Mouse (Mus musculus) kidney, embryonic 15.5 days (tissue): ENCODE measurements around the gene Ppih. TPM values are rescaled to one million over a fixed set of nuclear protein-coding genes. Genes with fewer than 3 reads are reported as not detected.

Experiments
- ATAC-seq: fragments of 200-750 bp; cut with Nextera tagmentation; replicated peaks from 2 replicates; pipeline ENCODE4 v1.8.0; 2017; ENCODE audit warnings: moderate TSS enrichment; ENCODE audit not compliant: low FRiP score
- H3K27ac ChIP-seq: fragments of 300-500 bp; sonication (generic); 2 replicates; pipeline ENCODE4 v1.5.1; 2015; ENCODE audit warnings: mild to moderate bottlenecking, inconsistent platforms
- H3K27me3 ChIP-seq: fragments of 300-500 bp; sonication (generic); 2 replicates; pipeline ENCODE4 v1.6.1; 2015; ENCODE audit warnings: inconsistent platforms
- H3K36me3 ChIP-seq: fragments of 300-500 bp; sonication (generic); 2 replicates; pipeline ENCODE4 v1.6.1; 2015; ENCODE audit warnings: inconsistent platforms
- H3K4me1 ChIP-seq: fragments of 300-500 bp; sonication (generic); 2 replicates; pipeline ENCODE4 v1.6.1; 2015; ENCODE audit warnings: inconsistent platforms
- H3K4me2 ChIP-seq: fragments of 300-500 bp; sonication (generic); 2 replicates; pipeline ENCODE4 v1.6.1; 2015; ENCODE audit warnings: moderate library complexity, mild to moderate bottlenecking, inconsistent platforms
- H3K4me3 ChIP-seq: fragments of 300-500 bp; sonication (generic); replicated peaks from 2 replicates; pipeline ENCODE4 v1.5.1; 2015; ENCODE audit warnings: mild to moderate bottlenecking, inconsistent platforms
- H3K9ac ChIP-seq: fragments of 300-500 bp; sonication (generic); 2 replicates; pipeline ENCODE4 v1.6.1; 2015; ENCODE audit warnings: mild to moderate bottlenecking, inconsistent platforms
- H3K9me3 ChIP-seq: fragments of 300-500 bp; sonication (generic); replicated peaks from 2 replicates; pipeline ENCODE4 v1.6.1; 2016; ENCODE audit warnings: inconsistent platforms
- WGBS: fragments of 180-500 bp; shearing (Covaris S2); methylation state at CpG from one replicate; pipeline ENCODE4 v1.1.7; 2015; ENCODE audit warnings: mixed read lengths; 5-methylcytosine and 5-hydroxymethylcytosine counted together
- polyA plus RNA-seq: library from polyadenylated mRNA; unstranded; fragments of >200 nt; fragmentation: Nextera tagmentation; extraction: Ambion mirVana; gene quantifications from 2 replicates; pipeline ENCODE4 v1.2.1, GENCODE M21; 2015

Gene Ppih
- polyA plus RNA-seq, 1 experiment from 2014 or later, result 102 TPM

- H3K9ac ChIP-seq, result no peak overlapping the region
- H3K36me3 ChIP-seq, result no peaks in the 10 kb centered on the region
- no peaks in the 10 kb centered on the region for H3K9me3 ChIP-seq
- 30% methylated on average over 9 of the region's 9 CpGs for WGBS
- peak; percentile 80 for ATAC-seq
- peak overlapping the region; percentile 91 for H3K27ac ChIP-seq
- H3K4me2 ChIP-seq, result 0 out of 2 replicates have a peak overlapping the region, but pooled peaks have one; percentile 36
- H3K4me1 ChIP-seq, result peaks cover 48% of the 10 kb centered on the region
- no peak overlapping the region for H3K4me3 ChIP-seq
- H3K27me3 ChIP-seq, result no peaks in the 10 kb centered on the region
These were observed 66.2 kb downstream of the Ppih start for GRCm38 (mm10) chr4:119254012-119254618.

GRCm38 (mm10) chr4:119252025-119252808 lies 68.1 kb downstream of the Ppih start:
- peaks cover 53% of the 10 kb centered on the region for H3K4me1 ChIP-seq
- H3K36me3 ChIP-seq, result peaks cover 10% of the 10 kb centered on the region; the same call in 1 of the 2 replicates
- no peak for ATAC-seq
- H3K9ac ChIP-seq, result no peak overlapping the region
- no peak overlapping the region for H3K4me2 ChIP-seq
- H3K27ac ChIP-seq, result peak overlapping the region; percentile 91
- no peaks in the 10 kb centered on the region for H3K9me3 ChIP-seq
- no peaks in the 10 kb centered on the region for H3K27me3 ChIP-seq
- no peak overlapping the region for H3K4me3 ChIP-seq
- 43% methylated on average over 7 of the region's 7 CpGs for WGBS

Other genes with a start within 250 kb of the Ppih start
- gene Slc2a1, start 211.8 kb downstream of the Ppih start, polyA plus RNA-seq, result 78.5 and 91.6 TPM in 2 replicates
- gene Zfp691, start 146.4 kb downstream of the Ppih start, polyA plus RNA-seq, result 9.6 and 13.6 TPM in 2 replicates
- gene Ermap, start 130.5 kb downstream of the Ppih start, polyA plus RNA-seq, result 2.9 and 6.3 TPM in 2 replicates
- gene Svbp, start 125.2 kb downstream of the Ppih start, polyA plus RNA-seq, result 135 and 141 TPM in 2 replicates
- 0.19 TPM in 1 of 2 replicates, not detected in the other for gene Tmem269, start 102.3 kb downstream of the Ppih start, polyA plus RNA-seq
- 35.4 and 35.6 TPM in 2 replicates for gene AU022252, start 87.8 kb downstream of the Ppih start, polyA plus RNA-seq
- gene P3h1, start 87.6 kb downstream of the Ppih start, polyA plus RNA-seq, result 33.3 and 37.7 TPM in 2 replicates
- gene Cldn19, start 65.1 kb downstream of the Ppih start, polyA plus RNA-seq, result 13.3 TPM in 2 replicates
- gene Ybx1, start 25.9 kb downstream of the Ppih start, polyA plus RNA-seq, result 680 and 703 TPM in 2 replicates
- 6.6 and 6.8 TPM in 2 replicates for gene Ccdc30, start 95.0 kb upstream of the Ppih start, polyA plus RNA-seq
- gene Ppcs, start 101.9 kb upstream of the Ppih start, polyA plus RNA-seq, result 41.6 and 44.1 TPM in 2 replicates
- gene Zmynd12, start 102.3 kb upstream of the Ppih start, polyA plus RNA-seq, result 0.44 and 0.51 TPM in 2 replicates
- gene Rimkla, start 172.1 kb upstream of the Ppih start, polyA plus RNA-seq, result 1.9 and 2.4 TPM in 2 replicates
- gene Foxj3, start 216.5 kb upstream of the Ppih start, polyA plus RNA-seq, result 24.2 and 25.7 TPM in 2 replicates
- 3.9 and 5.9 TPM in 2 replicates for gene Frg2f1, start 219.0 kb upstream of the Ppih start, polyA plus RNA-seq